ENCODE assay signal across 9 mouse cellular contexts in genomic region chr3:101116431-101117385, GRCm38 (mm10). TPM values are rescaled to one million over a fixed set of nuclear protein-coding genes. Genes with fewer than 3 reads are reported as not detected.
DNase-seq lines count a peak whose midpoint lies in the region; ATAC-seq lines count a peak whose summit lies in the region.
"Had no signal": no experiment of that assay in that cellular context is flagged by ENCODE, and none has a peak within 500 bp of the region (broad histone marks: within the 10 kb centered on the region; RNA-seq: fewer than 3 reads in every experiment).

No protein-coding gene starts in this region.

- H3K9me3 ChIP-seq in kidney, embryonic 16.5 days (ENCODE audit: low read length), result no peaks in the 10 kb centered on the region
- no peaks in the 10 kb centered on the region for H3K9me3 ChIP-seq in hindbrain, embryonic 13.5 days
- H3K9me3 ChIP-seq in stomach, embryonic 15.5 days, result no peaks in the 10 kb centered on the region

- H3K4me2 ChIP-seq in kidney, embryonic 16.5 days (replicated peaks; ENCODE audit: low read depth, low read length), result peak overlapping the region; percentile 31
- 0 out of 2 replicates have a peak overlapping the region, but pooled peaks have one; percentile 13 for H3K4me2 ChIP-seq in hindbrain, embryonic 13.5 days
- peak overlapping the region; percentile 2; the same call in 1 of the 2 replicates for H3K4me2 ChIP-seq in stomach, embryonic 15.5 days

- no peak overlapping the region for H3K4me3 ChIP-seq in kidney, embryonic 16.5 days (ENCODE audit: low read length)
- H3K4me3 ChIP-seq in hindbrain, embryonic 13.5 days, result no peak overlapping the region
- no peak overlapping the region for H3K4me3 ChIP-seq in stomach, embryonic 15.5 days (replicated peaks)

- peaks cover 4% of the 10 kb centered on the region; the same call in 1 of the 2 replicates for H3K4me1 ChIP-seq in kidney, embryonic 16.5 days (ENCODE audit: insufficient read depth, low read length)
- H3K4me1 ChIP-seq in hindbrain, embryonic 13.5 days (replicated peaks), result peaks cover 20% of the 10 kb centered on the region
- H3K4me1 ChIP-seq in stomach, embryonic 15.5 days, result peaks cover 11% of the 10 kb centered on the region; the same call in 1 of the 2 replicates

- no peaks in the 10 kb centered on the region for H3K27me3 ChIP-seq in kidney, embryonic 16.5 days (ENCODE audit: insufficient read depth, low read length)
- H3K27me3 ChIP-seq in hindbrain, embryonic 13.5 days, result 0 out of 2 replicates have a peak, but pooled peaks cover 5% of the 10 kb centered on the region
- no peaks in the 10 kb centered on the region for H3K27me3 ChIP-seq in stomach, embryonic 15.5 days (replicated peaks)

- H3K27ac ChIP-seq in kidney, embryonic 16.5 days (ENCODE audit: low read length), result no peak overlapping the region
- peak overlapping the region; percentile 59 for H3K27ac ChIP-seq in hindbrain, embryonic 13.5 days
- no peak overlapping the region; the same call in 1 of the 2 replicates for H3K27ac ChIP-seq in stomach, embryonic 15.5 days

- 0 out of 2 replicates have a peak overlapping the region, but pooled peaks have one; percentile 12 for H3K9ac ChIP-seq in kidney, embryonic 16.5 days (replicated peaks; ENCODE audit: low read length)
- H3K9ac ChIP-seq in hindbrain, embryonic 13.5 days, result peak overlapping the region; percentile 35; the same call in 1 of the 2 replicates
- no peak overlapping the region for H3K9ac ChIP-seq in stomach, embryonic 15.5 days

- H3K36me3 ChIP-seq in kidney, embryonic 16.5 days (ENCODE audit: insufficient read depth, low read length), result no peaks in the 10 kb centered on the region
- no peaks in the 10 kb centered on the region for H3K36me3 ChIP-seq in hindbrain, embryonic 13.5 days
- H3K36me3 ChIP-seq in stomach, embryonic 15.5 days, result no peaks in the 10 kb centered on the region

- peak; percentile 42; the same call in 1 of the 2 replicates for ATAC-seq in kidney, embryonic 16.5 days (ENCODE audit: low FRiP score, low TSS enrichment)
- peak; percentile 73 for ATAC-seq in hindbrain, embryonic 13.5 days (ENCODE audit: low FRiP score)
- peak; percentile 72; the same call in 1 of the 2 replicates for ATAC-seq in stomach, embryonic 15.5 days (ENCODE audit: insufficient read depth, low FRiP score, low read depth)

- DNase-seq in kidney, adult 11 months, result no peak
- DNase-seq in lung, postnatal 10 days, result peak; percentile 56
- no peak for DNase-seq in right cerebral cortex, postnatal 25 days
- DNase-seq in thymus, adult 18-20 months, result no peak
- DNase-seq in kidney, adult 8-10 months, result no peak
- DNase-seq: heart, postnatal 10 days had no signal

- WGBS in kidney, embryonic 16.5 days, result 45% methylated on average over 25 of the region's 25 CpGs
- WGBS in hindbrain, embryonic 13.5 days, result 55% methylated on average over 25 of the region's 25 CpGs
- WGBS in stomach, embryonic 15.5 days, result 40% methylated on average over 25 of the region's 25 CpGs

RNA-seq across cellular contexts. Expression of gene Ptgfrn, which starts 6.6 kb away (rescaled TPM):
- 2.1 and 2.4 TPM in 2 replicates for polyA plus RNA-seq in kidney, embryonic 16.5 days (2015; fragmentation: Nextera tagmentation; extraction: Ambion mirVana)
- polyA plus RNA-seq in hindbrain, embryonic 13.5 days (2015; fragmentation: Nextera tagmentation; extraction: Ambion mirVana), result 2.1 and 2.4 TPM in 2 replicates
- 5.2 and 6.0 TPM in 2 replicates for polyA plus RNA-seq in stomach, embryonic 15.5 days (2015; fragmentation: Nextera tagmentation; extraction: Ambion mirVana)
